Mouse (Mus musculus) hindlimb bud, embryonic 11.5 days (tissue): ENCODE results near the gene Cryl1.

Source experiments
- DNase-seq: peaks from one replicate; pipeline ENCODE4 v3.0.0-alpha.2; 2012; ENCODE audit warnings: low read depth, low spot score; ENCODE audit errors: extremely low spot score

The Cryl1 gene

GRCm38 (mm10) chr14:57326771-57327170 is 71.6 kb downstream of the Cryl1 start:
- no peak for DNase-seq

- DNase-seq = no peak
These were observed 79.5 kb downstream of the Cryl1 start for GRCm38 (mm10) chr14:57318812-57319211.

GRCm38 (mm10) chr14:57316662-57317600 is 81.4 kb downstream of the Cryl1 start:
- no peak for DNase-seq

- DNase-seq = no peak
These were observed 82.4 kb downstream of the Cryl1 start for GRCm38 (mm10) chr14:57315976-57316375.

GRCm38 (mm10) chr14:57315551-57315950 is 82.8 kb downstream of the Cryl1 start:
- DNase-seq = no peak

- no peak for DNase-seq
These were observed 96.6 kb downstream of the Cryl1 start for GRCm38 (mm10) chr14:57301600-57302230.

- no peak for DNase-seq
These were observed 97.8 kb downstream of the Cryl1 start for GRCm38 (mm10) chr14:57300530-57300929.

GRCm38 (mm10) chr14:57297672-57298071 is 100.7 kb downstream of the Cryl1 start:
- no peak for DNase-seq

- no peak for DNase-seq
These were observed 106.9 kb downstream of the Cryl1 start for GRCm38 (mm10) chr14:57291399-57291942.

GRCm38 (mm10) chr14:57289105-57289504 is 109.2 kb downstream of the Cryl1 start:
- no peak for DNase-seq

- no peak for DNase-seq
These were observed 114.5 kb downstream of the Cryl1 start for GRCm38 (mm10) chr14:57283816-57284215.

- no peak for DNase-seq
These were observed 115.7 kb downstream of the Cryl1 start for GRCm38 (mm10) chr14:57282591-57282990.

- no peak for DNase-seq
These were observed 117.5 kb downstream of the Cryl1 start for GRCm38 (mm10) chr14:57280835-57281234.

- no peak for DNase-seq
These were observed 121.8 kb downstream of the Cryl1 start for GRCm38 (mm10) chr14:57276481-57277012.

- DNase-seq = no peak
These were observed 126.0 kb downstream of the Cryl1 start for GRCm38 (mm10) chr14:57272341-57272740.

- DNase-seq = no peak
These were observed 126.5 kb downstream of the Cryl1 start for GRCm38 (mm10) chr14:57271861-57272260.

- no peak for DNase-seq
These were observed 129.4 kb downstream of the Cryl1 start for GRCm38 (mm10) chr14:57268900-57269299.

- no peak for DNase-seq
These were observed 130.0 kb downstream of the Cryl1 start for GRCm38 (mm10) chr14:57268344-57268743.

- no peak for DNase-seq
These were observed 134.4 kb downstream of the Cryl1 start for GRCm38 (mm10) chr14:57263943-57264342.

- no peak for DNase-seq
These were observed 139.0 kb downstream of the Cryl1 start for GRCm38 (mm10) chr14:57259341-57259740.

GRCm38 (mm10) chr14:57248661-57249060 is 149.7 kb downstream of the Cryl1 start:
- DNase-seq = no peak

- no peak for DNase-seq
These were observed 151.8 kb downstream of the Cryl1 start for GRCm38 (mm10) chr14:57246575-57246974.
